Mouse (Mus musculus): ENCODE measurements around the gene Hbp1.

Gene Hbp1

GRCm38 (mm10) chr12:31949759-31950658, at the start of gene Hbp1:
TSS of gene Hbp1 (minus strand) at chr12:31950535.
- peak; percentile 94 for DNase-seq (ENCODE audit: extremely low spot score)

- DNase-seq (ENCODE audit: extremely low spot score), result no peak
Measured at GRCm38 (mm10) chr12:31998706-31999105, 48.4 kb upstream of the Hbp1 start.

GRCm38 (mm10) chr12:31997328-31997878, 47.1 kb upstream of the Hbp1 start:
- no peak for DNase-seq (ENCODE audit: extremely low spot score)

- no peak for DNase-seq (ENCODE audit: extremely low spot score)
Measured at GRCm38 (mm10) chr12:31996877-31997276, 46.5 kb upstream of the Hbp1 start.

- no peak for DNase-seq (ENCODE audit: extremely low spot score)
Measured at GRCm38 (mm10) chr12:31990575-31990974, 40.2 kb upstream of the Hbp1 start.

GRCm38 (mm10) chr12:31989726-31990125, 39.4 kb upstream of the Hbp1 start:
- DNase-seq (ENCODE audit: extremely low spot score), result no peak

GRCm38 (mm10) chr12:31986463-31986862, 36.1 kb upstream of the Hbp1 start:
- DNase-seq (ENCODE audit: extremely low spot score), result no peak

- no peak for DNase-seq (ENCODE audit: extremely low spot score)
Measured at GRCm38 (mm10) chr12:31985738-31986137, 35.4 kb upstream of the Hbp1 start.

- no peak for DNase-seq (ENCODE audit: extremely low spot score)
Measured at GRCm38 (mm10) chr12:31984664-31985063, 34.3 kb upstream of the Hbp1 start.

GRCm38 (mm10) chr12:31984206-31984605, 33.9 kb upstream of the Hbp1 start:
- no peak for DNase-seq (ENCODE audit: extremely low spot score)

- DNase-seq (ENCODE audit: extremely low spot score), result no peak
Measured at GRCm38 (mm10) chr12:31983769-31984168, 33.4 kb upstream of the Hbp1 start.

GRCm38 (mm10) chr12:31983238-31983637, 32.9 kb upstream of the Hbp1 start:
- no peak for DNase-seq (ENCODE audit: extremely low spot score)

- DNase-seq (ENCODE audit: extremely low spot score), result peak; percentile 4
Measured at GRCm38 (mm10) chr12:31977613-31978195, 27.4 kb upstream of the Hbp1 start.

- peak; percentile 6 for DNase-seq (ENCODE audit: extremely low spot score)
Measured at GRCm38 (mm10) chr12:31976544-31976943, 26.2 kb upstream of the Hbp1 start.

GRCm38 (mm10) chr12:31973473-31974172, 23.3 kb upstream of the Hbp1 start:
- no peak for DNase-seq (ENCODE audit: extremely low spot score)

- DNase-seq (ENCODE audit: extremely low spot score), result no peak
Measured at GRCm38 (mm10) chr12:31971547-31971946, 21.2 kb upstream of the Hbp1 start.

GRCm38 (mm10) chr12:31969111-31969510, 18.8 kb upstream of the Hbp1 start:
- DNase-seq (ENCODE audit: extremely low spot score), result no peak

- peak; percentile 48 for DNase-seq (ENCODE audit: extremely low spot score)
Measured at GRCm38 (mm10) chr12:31967536-31967935, 17.2 kb upstream of the Hbp1 start.

- DNase-seq (ENCODE audit: extremely low spot score), result no peak
Measured at GRCm38 (mm10) chr12:31966405-31966804, 16.1 kb upstream of the Hbp1 start.

GRCm38 (mm10) chr12:31965517-31966212, 15.3 kb upstream of the Hbp1 start:
- no peak for DNase-seq (ENCODE audit: extremely low spot score)

- no peak for DNase-seq (ENCODE audit: extremely low spot score)
Measured at GRCm38 (mm10) chr12:31964074-31964473, 13.7 kb upstream of the Hbp1 start.

GRCm38 (mm10) chr12:31955843-31956242, 5.5 kb upstream of the Hbp1 start:
- no peak for DNase-seq (ENCODE audit: extremely low spot score)

Data from embryo, embryonic 9.5 days (tissue).